Mouse (Mus musculus): Measurements from ENCODE around the gene Gm10260.

The Gm10260 gene

GRCm38 (mm10) chr13:97768046-97768682 lies 7.7 kb upstream of the Gm10260 start:
- DNase-seq (ENCODE audit: low spot score), result no peak

GRCm38 (mm10) chr13:97766600-97766999 lies 6.2 kb upstream of the Gm10260 start:
- no peak for DNase-seq (ENCODE audit: low spot score)

- no peak for DNase-seq (ENCODE audit: low spot score)
Observed at GRCm38 (mm10) chr13:97765913-97766312, 5.5 kb upstream of the Gm10260 start.

GRCm38 (mm10) chr13:97764067-97764466 lies 3.6 kb upstream of the Gm10260 start:
- DNase-seq (ENCODE audit: low spot score), result no peak

GRCm38 (mm10) chr13:97763436-97763835 lies 3.0 kb upstream of the Gm10260 start:
- no peak for DNase-seq (ENCODE audit: low spot score)

- DNase-seq (ENCODE audit: low spot score), result no peak
Observed at GRCm38 (mm10) chr13:97762121-97762520, 1.7 kb upstream of the Gm10260 start.

- DNase-seq (ENCODE audit: low spot score), result no peak
Observed at GRCm38 (mm10) chr13:97757033-97757432, 3.4 kb downstream of the Gm10260 start.

GRCm38 (mm10) chr13:97756091-97756490 lies 4.3 kb downstream of the Gm10260 start:
- DNase-seq (ENCODE audit: low spot score), result no peak

GRCm38 (mm10) chr13:97750851-97751381 lies 9.5 kb downstream of the Gm10260 start:
- no peak for DNase-seq (ENCODE audit: low spot score)

GRCm38 (mm10) chr13:97747037-97747860 lies 13.2 kb downstream of the Gm10260 start:
- DNase-seq (ENCODE audit: low spot score), result no peak

- no peak for DNase-seq (ENCODE audit: low spot score)
Observed at GRCm38 (mm10) chr13:97744669-97745068, 15.8 kb downstream of the Gm10260 start.

- no peak for DNase-seq (ENCODE audit: low spot score)
Observed at GRCm38 (mm10) chr13:97744036-97744435, 16.4 kb downstream of the Gm10260 start.

- no peak for DNase-seq (ENCODE audit: low spot score)
Observed at GRCm38 (mm10) chr13:97743229-97743988, 17.0 kb downstream of the Gm10260 start.

- DNase-seq (ENCODE audit: low spot score), result no peak
Observed at GRCm38 (mm10) chr13:97735931-97736330, 24.5 kb downstream of the Gm10260 start.

- no peak for DNase-seq (ENCODE audit: low spot score)
Observed at GRCm38 (mm10) chr13:97734760-97735159, 25.7 kb downstream of the Gm10260 start.

- no peak for DNase-seq (ENCODE audit: low spot score)
Observed at GRCm38 (mm10) chr13:97725160-97725825, 35.1 kb downstream of the Gm10260 start.

GRCm38 (mm10) chr13:97724551-97724950 lies 35.9 kb downstream of the Gm10260 start:
- DNase-seq (ENCODE audit: low spot score), result no peak

- DNase-seq (ENCODE audit: low spot score), result no peak
Observed at GRCm38 (mm10) chr13:97712506-97713275, 47.7 kb downstream of the Gm10260 start.

GRCm38 (mm10) chr13:97711510-97711909 lies 48.9 kb downstream of the Gm10260 start:
- DNase-seq (ENCODE audit: low spot score), result no peak
